Mouse (Mus musculus) small intestine, adult 2 months (tissue): ENCODE results near the gene Mfsd2a.

ENCODE experiments used
- CTCF ChIP-seq: fragments of 200-500 bp; IDR thresholded peaks from 2 replicates; pipeline ENCODE4 v1.5.1; 2012; ENCODE audit warnings: low read depth, mild to moderate bottlenecking, control low read depth, inconsistent platforms, low read length, moderate library complexity, mixed read lengths; ENCODE audit not compliant: insufficient replicate concordance, insufficient read length; ENCODE audit errors: extremely low read depth
- POLR2A ChIP-seq: fragments of 200-500 bp; IDR thresholded peaks from 2 replicates; pipeline ENCODE4 v1.6.1; 2012; ENCODE audit warnings: low read depth, mild to moderate bottlenecking, control low read depth, inconsistent platforms, low read length, moderate library complexity

DNA sequence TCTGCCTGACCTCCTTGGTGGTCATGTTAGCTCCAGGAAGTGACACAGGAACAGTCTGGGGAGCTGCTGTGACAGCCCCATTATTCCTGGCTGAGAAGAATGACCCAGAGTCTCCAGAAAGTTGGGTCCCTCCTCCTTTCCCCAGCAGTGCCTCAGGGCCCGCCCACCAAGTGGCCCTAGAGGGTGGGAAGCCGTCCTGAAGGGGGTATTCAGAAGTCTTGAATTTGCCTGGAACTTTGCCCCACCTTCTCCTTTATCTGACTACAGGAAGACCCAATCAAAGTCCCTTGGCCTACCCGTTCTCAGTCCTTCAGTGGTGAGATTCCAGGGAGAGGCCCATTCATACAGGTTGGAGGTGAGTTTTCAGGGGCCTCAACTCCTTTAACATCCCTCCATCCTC lies 20.9 kb upstream of the Mfsd2a start:
- no peak for TF ChIP-seq CTCF
- no peak for TF ChIP-seq POLR2A
